Mouse (Mus musculus) c-Kit-negative CD71-positive TER-119-positive erythroid progenitor cells, embryonic 14.5 days (primary cell): ENCODE data around the gene Miga1.
A peak's percentile ranks its signal among the peaks of the same experiment; 100 is the strongest.

Source experiments
- DNase-seq: peaks from one replicate; pipeline ENCODE4 v3.0.0-alpha.2; 2013; ENCODE audit warnings: low read depth, low spot score

Miga1 gene

GRCm38 (mm10) chr3:152339862-152340557 is at the start of gene Miga1:
Gene Miga1 (minus strand): TSS chr3:152340407.
- DNase-seq = no peak

- DNase-seq = no peak
Observed at GRCm38 (mm10) chr3:152384106-152384505, 43.9 kb upstream of the Miga1 start.

- DNase-seq = no peak
Observed at GRCm38 (mm10) chr3:152376063-152376462, 35.9 kb upstream of the Miga1 start.

GRCm38 (mm10) chr3:152364181-152364580 is 24.0 kb upstream of the Miga1 start:
- DNase-seq = no peak

- DNase-seq = no peak
Observed at GRCm38 (mm10) chr3:152359151-152359550, 18.9 kb upstream of the Miga1 start.

GRCm38 (mm10) chr3:152356751-152357150 is 16.5 kb upstream of the Miga1 start:
- no peak for DNase-seq

- DNase-seq = peak; percentile 63
Observed at GRCm38 (mm10) chr3:152355361-152355760, 15.2 kb upstream of the Miga1 start.

- no peak for DNase-seq
Observed at GRCm38 (mm10) chr3:152353434-152354177, 13.4 kb upstream of the Miga1 start.

GRCm38 (mm10) chr3:152352289-152352688 is 12.1 kb upstream of the Miga1 start:
- no peak for DNase-seq

GRCm38 (mm10) chr3:152350966-152351365 is 10.8 kb upstream of the Miga1 start:
- no peak for DNase-seq

- DNase-seq = no peak
Observed at GRCm38 (mm10) chr3:152350431-152350830, 10.2 kb upstream of the Miga1 start.

- DNase-seq = no peak
Observed at GRCm38 (mm10) chr3:152348011-152348830, 8.0 kb upstream of the Miga1 start.

GRCm38 (mm10) chr3:152347227-152347626 is 7.0 kb upstream of the Miga1 start:
- DNase-seq = peak; percentile 20

- DNase-seq = peak; percentile 9
Observed at GRCm38 (mm10) chr3:152346633-152347141, 6.5 kb upstream of the Miga1 start.

GRCm38 (mm10) chr3:152345732-152346632 is 5.8 kb upstream of the Miga1 start, which contains the start of gene Usp33:
Gene Usp33 (plus strand): TSS chr3:152346478.
- peak; percentile 82 for DNase-seq

GRCm38 (mm10) chr3:152342961-152343517 is 2.8 kb upstream of the Miga1 start:
- DNase-seq = no peak

GRCm38 (mm10) chr3:152336085-152336484 is 4.1 kb downstream of the Miga1 start:
- DNase-seq = no peak

- no peak for DNase-seq
Observed at GRCm38 (mm10) chr3:152333641-152334040, 6.6 kb downstream of the Miga1 start.

- DNase-seq = no peak
Observed at GRCm38 (mm10) chr3:152332545-152333300, 7.5 kb downstream of the Miga1 start.

GRCm38 (mm10) chr3:152332104-152332503 is 8.1 kb downstream of the Miga1 start:
- no peak for DNase-seq
